Mouse (Mus musculus) E14TG2a.4 (cell line): ENCODE measurements around the gene Trdmt1.

Source experiments
- CTCF ChIP-seq: conservative IDR thresholded peaks from 2 replicates; pipeline ENCODE4 v1.5.1; 2014; ENCODE audit warnings: low read length
- POU5F1 ChIP-seq: IDR thresholded peaks from 2 replicates; pipeline ENCODE4 v1.6.1; 2014; ENCODE audit warnings: low read length, borderline replicate concordance

- TF ChIP-seq CTCF (no peak), POU5F1 (no peak)
Measured at GRCm38 (mm10) chr2:13527531-13527930, 16.9 kb downstream of the Trdmt1 start.
